Mouse (Mus musculus) erythroblast, embryonic 14.5 days (primary cell): ENCODE data around the gene Kcnk4. TPM values are rescaled to one million over a fixed set of nuclear protein-coding genes. Genes with fewer than 3 reads are reported as not detected.
"Not testable (repeated sequence)": the region's sequence is repeated elsewhere in the genome, so short reads cannot be mapped to it uniquely, and the experiment has no call there.

Experiments
- H3K27me3 ChIP-seq: 2 replicates; pipeline ENCODE4 v1.6.1; 2012; ENCODE audit warnings: inconsistent platforms; ENCODE audit not compliant: control insufficient read depth
- H3K36me3 ChIP-seq: 2 replicates; pipeline ENCODE4 v1.6.1; 2012; ENCODE audit warnings: mild to moderate bottlenecking, inconsistent platforms; ENCODE audit not compliant: control insufficient read depth
- H3K4me1 ChIP-seq: 2 replicates; pipeline ENCODE4 v1.6.1; 2012; ENCODE audit warnings: inconsistent platforms; ENCODE audit not compliant: control insufficient read depth
- H3K4me3 ChIP-seq: replicated peaks from 2 replicates; pipeline ENCODE3; 2012; ENCODE audit warnings: moderate library complexity, mild to moderate bottlenecking, inconsistent platforms
- H3K9me3 ChIP-seq: 2 replicates; pipeline ENCODE4 v1.6.1; 2012; ENCODE audit warnings: low read length, inconsistent platforms, mixed read lengths; ENCODE audit not compliant: control insufficient read depth
- GATA1 ChIP-seq: IDR thresholded peaks from 2 replicates; pipeline ENCODE4 v1.6.1; 2012; ENCODE audit warnings: low read length, inconsistent platforms, mixed read lengths
- TAL1 ChIP-seq: IDR thresholded peaks from 3 replicates; pipeline ENCODE4 v1.6.1; 2012; ENCODE audit warnings: low read length, inconsistent platforms, mixed read lengths
- polyA plus RNA-seq: library from polyadenylated mRNA; stranded (reverse); fragments of >175 nt; gene quantifications from 2 replicates; pipeline ENCODE4 v1.2.3, GENCODE M21; 2012

Gene Kcnk4
- polyA plus RNA-seq, 1 experiment = not detected

DNA sequence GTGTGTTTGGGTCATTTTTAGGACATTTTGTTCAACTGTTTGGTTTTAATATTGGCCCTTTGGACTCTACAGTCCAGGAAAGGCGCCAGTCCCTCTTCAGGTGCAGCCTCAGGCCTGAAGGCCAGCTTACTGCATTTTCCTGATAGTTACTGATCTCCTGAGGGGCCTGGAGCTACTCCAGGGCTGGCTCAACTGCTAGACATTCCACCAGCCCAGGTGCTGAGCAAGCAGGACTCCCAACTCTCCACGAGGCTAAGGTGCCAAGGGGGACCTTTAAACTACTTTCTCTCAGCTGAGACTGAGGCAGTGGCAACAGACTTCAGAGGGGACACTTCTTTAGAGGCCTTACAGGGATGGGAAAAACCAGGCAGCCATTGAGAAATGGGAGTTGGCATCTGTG, 29.5 kb downstream of the Kcnk4 start:
- TF ChIP-seq GATA1 (no peak), TAL1 (no peak)
- Histone ChIP-seq H3K36me3 (peaks cover 27% of the 10 kb centered on the region), H3K4me3 (no peak overlapping the region), H3K9me3 (peaks cover 10% of the 10 kb centered on the region), H3K4me1 (peaks cover 24% of the 10 kb centered on the region), H3K27me3 (no peaks in the 10 kb centered on the region; the same call in 1 of the 2 replicates)

GRCm38 (mm10) chr19:6903031-6903430, 31.3 kb downstream of the Kcnk4 start:
- TF ChIP-seq GATA1 (no peak), TAL1 (no peak)
- Histone ChIP-seq H3K4me1 (peaks cover 9% of the 10 kb centered on the region), H3K9me3 (peaks cover 14% of the 10 kb centered on the region), H3K27me3 (no peaks in the 10 kb centered on the region; the same call in none of the 2 replicates), H3K36me3 (peaks cover 27% of the 10 kb centered on the region), H3K4me3 (no peak overlapping the region)

DNA sequence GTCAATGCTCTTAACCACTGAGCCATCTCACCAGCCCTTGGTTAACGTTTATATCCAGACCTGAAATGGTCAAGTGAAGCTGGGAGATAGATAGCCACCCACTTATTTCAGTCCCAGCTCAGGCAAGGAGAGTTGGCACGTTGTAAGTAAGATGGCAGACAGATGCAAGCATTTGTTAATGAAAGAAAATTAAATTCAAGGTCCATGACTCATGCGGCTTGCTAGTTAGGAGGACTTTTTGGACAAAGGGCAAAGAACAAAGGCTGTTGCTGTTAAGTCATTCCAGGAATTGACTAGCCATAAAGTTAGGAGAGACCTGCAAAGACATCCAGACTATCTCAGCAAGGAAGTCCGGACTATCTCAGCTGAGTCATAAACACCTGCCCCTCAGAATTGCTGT, 34.7 kb downstream of the Kcnk4 start:
- peaks cover 2% of the 10 kb centered on the region; the same call in 1 of the 2 replicates for H3K36me3 ChIP-seq
- H3K27me3 ChIP-seq = peaks cover 7% of the 10 kb centered on the region
- no peaks in the 10 kb centered on the region for H3K4me1 ChIP-seq
- peaks cover 21% of the 10 kb centered on the region for H3K9me3 ChIP-seq
- no peak overlapping the region for H3K4me3 ChIP-seq
- no peak for TF ChIP-seq GATA1
- no peak for TF ChIP-seq TAL1

DNA sequence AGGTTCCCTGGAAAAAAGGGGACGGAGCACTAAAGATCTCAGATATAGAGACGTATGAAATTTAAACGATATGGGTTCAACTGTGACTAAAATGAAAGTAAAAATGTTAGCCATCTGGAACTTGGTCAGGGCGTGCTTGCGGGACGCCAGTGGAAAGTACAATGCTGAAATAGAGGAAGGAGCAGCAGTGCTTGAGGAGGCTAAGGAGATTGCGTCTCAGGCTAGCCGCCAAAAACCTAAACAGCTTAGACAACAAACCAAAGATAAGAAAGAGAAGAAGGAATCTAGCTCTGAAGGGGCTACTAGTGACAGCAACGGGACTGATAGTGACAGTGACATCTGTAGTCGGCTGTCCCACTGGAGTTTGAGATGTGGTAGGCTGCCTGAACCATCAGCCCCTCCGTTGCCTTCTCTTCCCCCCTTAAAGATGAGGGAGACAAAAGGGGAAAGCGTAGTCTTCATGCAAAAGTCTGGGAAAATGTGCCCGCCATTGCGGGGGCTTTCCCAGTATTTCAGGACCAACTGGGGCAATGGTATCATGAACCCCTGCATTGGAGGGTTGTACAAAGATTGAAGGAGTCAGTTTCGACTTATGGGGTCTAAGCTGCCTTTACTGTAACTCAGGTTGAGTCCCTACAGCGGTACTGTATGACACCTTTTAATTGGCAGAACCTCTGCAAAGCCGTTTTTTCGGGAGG, 38.6 kb downstream of the Kcnk4 start:
- not testable (repeated sequence) for H3K36me3 ChIP-seq, H3K27me3 ChIP-seq, H3K4me3 ChIP-seq, H3K4me1 ChIP-seq
- H3K9me3 ChIP-seq = peaks cover 17% of the 10 kb centered on the region

GRCm38 (mm10) chr19:6893731-6894451, 40.4 kb downstream of the Kcnk4 start:
- H3K9me3 ChIP-seq = peaks cover 7% of the 10 kb centered on the region
- H3K4me1 ChIP-seq = no peaks in the 10 kb centered on the region
- no peaks in the 10 kb centered on the region for H3K36me3 ChIP-seq
- peaks cover 7% of the 10 kb centered on the region for H3K27me3 ChIP-seq
- no peak overlapping the region for H3K4me3 ChIP-seq
- TF ChIP-seq GATA1 = no peak

DNA sequence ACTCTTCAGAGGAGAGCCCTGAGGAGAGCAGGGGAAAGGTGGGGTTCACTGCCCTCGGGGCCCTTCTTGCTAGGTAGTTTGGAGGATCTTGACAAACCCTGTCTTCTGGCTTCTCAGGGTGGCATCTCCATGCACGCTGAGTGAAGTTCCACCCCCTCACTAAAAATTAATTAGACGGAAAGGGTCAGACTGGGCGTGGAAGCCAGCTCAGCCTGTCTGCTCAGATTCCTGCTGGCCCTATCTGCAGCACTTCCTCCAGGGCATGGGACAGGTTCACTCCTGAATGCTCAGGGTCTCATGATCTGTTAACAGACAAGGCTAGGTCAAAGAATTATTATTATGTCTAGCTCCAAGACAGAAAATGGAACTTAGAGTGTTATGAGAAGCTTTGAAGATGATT, 41.8 kb downstream of the Kcnk4 start:
- no peaks in the 10 kb centered on the region for H3K36me3 ChIP-seq
- H3K27me3 ChIP-seq = peaks cover 7% of the 10 kb centered on the region
- no peak overlapping the region for H3K4me3 ChIP-seq
- TF ChIP-seq TAL1 (no peak), GATA1 (no peak)
- H3K4me1 ChIP-seq = no peaks in the 10 kb centered on the region
- H3K9me3 ChIP-seq = peaks cover 7% of the 10 kb centered on the region

DNA sequence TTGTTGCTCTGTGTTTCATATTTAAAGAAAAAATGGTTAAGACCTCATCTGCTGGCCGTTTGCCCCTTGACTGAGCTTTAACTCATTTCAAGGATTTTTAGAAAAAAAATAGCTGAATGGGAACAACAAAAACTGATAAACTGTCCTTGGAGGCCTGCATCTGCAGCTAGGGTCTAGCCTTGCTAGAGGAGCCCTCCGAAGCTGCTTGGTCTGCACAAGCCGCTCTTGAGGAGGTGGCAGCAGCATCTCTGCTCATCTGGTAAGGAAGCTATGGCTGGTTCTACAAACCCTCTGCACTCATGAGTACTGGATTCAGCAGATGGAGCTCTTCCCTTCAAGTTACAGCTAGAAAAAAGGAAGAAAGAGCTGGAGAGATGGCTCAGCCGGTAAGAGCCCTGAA, 56.4 kb downstream of the Kcnk4 start:
- no peaks in the 10 kb centered on the region for H3K36me3 ChIP-seq
- no peaks in the 10 kb centered on the region for H3K4me1 ChIP-seq
- no peak overlapping the region for H3K4me3 ChIP-seq
- no peaks in the 10 kb centered on the region for H3K27me3 ChIP-seq
- TF ChIP-seq TAL1 (no peak), GATA1 (no peak)
- H3K9me3 ChIP-seq = no peaks in the 10 kb centered on the region

DNA sequence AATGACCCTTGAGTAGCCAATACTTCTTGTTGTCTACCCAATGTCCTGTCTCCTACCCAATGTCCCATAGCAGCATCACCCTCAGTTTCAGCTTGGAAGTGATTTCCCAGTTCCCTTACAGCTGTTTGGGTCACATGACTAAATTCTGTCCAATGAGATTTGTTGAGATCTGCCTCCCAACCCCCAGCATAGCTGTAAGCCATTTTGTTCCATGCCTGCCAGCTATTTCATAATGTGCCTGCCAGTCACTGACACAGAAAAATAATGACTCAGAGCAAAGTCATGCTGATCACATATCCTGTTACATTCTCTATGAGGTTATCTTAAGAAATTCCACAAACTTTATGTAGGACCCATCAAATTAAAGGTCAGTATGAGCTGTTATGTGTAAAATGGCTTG, 57.5 kb downstream of the Kcnk4 start:
- Histone ChIP-seq H3K9me3 (no peaks in the 10 kb centered on the region), H3K4me1 (peaks cover 2% of the 10 kb centered on the region; the same call in 1 of the 2 replicates), H3K4me3 (no peak overlapping the region), H3K27me3 (no peaks in the 10 kb centered on the region), H3K36me3 (no peaks in the 10 kb centered on the region)
- TF ChIP-seq GATA1 (no peak), TAL1 (no peak)

GRCm38 (mm10) chr19:6875834-6876233, 58.5 kb downstream of the Kcnk4 start:
- peaks cover 9% of the 10 kb centered on the region for H3K4me1 ChIP-seq
- no peak overlapping the region for H3K4me3 ChIP-seq
- H3K9me3 ChIP-seq = no peaks in the 10 kb centered on the region
- H3K27me3 ChIP-seq = no peaks in the 10 kb centered on the region
- TF ChIP-seq TAL1 (no peak), GATA1 (no peak)
- no peaks in the 10 kb centered on the region for H3K36me3 ChIP-seq

- peaks cover 16% of the 10 kb centered on the region for H3K4me1 ChIP-seq
- H3K9me3 ChIP-seq = no peaks in the 10 kb centered on the region
- TF ChIP-seq GATA1 (no peak), TAL1 (no peak)
- H3K4me3 ChIP-seq = no peak overlapping the region
- H3K36me3 ChIP-seq = no peaks in the 10 kb centered on the region
- no peaks in the 10 kb centered on the region for H3K27me3 ChIP-seq
These were observed 60.1 kb downstream of the Kcnk4 start for GRCm38 (mm10) chr19:6874257-6874656.

Other genes starting within 250 kb of the Kcnk4 start
- gene Rps6ka4, start 93.9 kb downstream of the Kcnk4 start, polyA plus RNA-seq = 0.39 and 0.46 TPM in 2 replicates
- gene Ccdc88b, start 76.3 kb downstream of the Kcnk4 start, polyA plus RNA-seq = 0.25 and 0.27 TPM in 2 replicates
- gene Trmt112, start 24.8 kb downstream of the Kcnk4 start, polyA plus RNA-seq = 7.6 and 8.3 TPM in 2 replicates
- gene Prdx5, start 24.4 kb downstream of the Kcnk4 start, polyA plus RNA-seq = 3.8 and 4.5 TPM in 2 replicates
- 0.51 and 0.55 TPM in 2 replicates for gene Esrra, start 12.7 kb downstream of the Kcnk4 start, polyA plus RNA-seq
- not detected in 2 replicates for gene Catsperz, start 9.1 kb downstream of the Kcnk4 start, polyA plus RNA-seq
- gene Bad, start 7.3 kb upstream of the Kcnk4 start, polyA plus RNA-seq = 4.3 and 6.1 TPM in 2 replicates
- gene Gpr137, start 8.0 kb upstream of the Kcnk4 start, polyA plus RNA-seq = 1.5 and 2.0 TPM in 2 replicates
- 15.6 and 17.4 TPM in 2 replicates for gene Ppp1r14b, start 40.5 kb upstream of the Kcnk4 start, polyA plus RNA-seq
- 0.12 and 0.22 TPM in 2 replicates for gene Plcb3, start 42.0 kb upstream of the Kcnk4 start, polyA plus RNA-seq
- gene Fkbp2, start 46.0 kb upstream of the Kcnk4 start, polyA plus RNA-seq = 24.5 and 29.1 TPM in 2 replicates
- gene Vegfb, start 53.1 kb upstream of the Kcnk4 start, polyA plus RNA-seq = 2.3 and 2.7 TPM in 2 replicates
- 3.8 and 5.5 TPM in 2 replicates for gene Dnajc4, start 58.1 kb upstream of the Kcnk4 start, polyA plus RNA-seq
- 1.1 and 1.8 TPM in 2 replicates for gene Nudt22, start 61.6 kb upstream of the Kcnk4 start, polyA plus RNA-seq
- gene Trpt1, start 61.6 kb upstream of the Kcnk4 start, polyA plus RNA-seq = 0.10 and 0.16 TPM in 2 replicates
- gene Fermt3, start 85.0 kb upstream of the Kcnk4 start, polyA plus RNA-seq = 48.3 and 49.3 TPM in 2 replicates
- gene Stip1, start 105.5 kb upstream of the Kcnk4 start, polyA plus RNA-seq = 9.2 and 15.0 TPM in 2 replicates
- gene Macrod1, start 122.3 kb upstream of the Kcnk4 start, polyA plus RNA-seq = 1.3 and 2.0 TPM in 2 replicates
- 0.01 TPM in 1 of 2 replicates, not detected in the other for gene Flrt1, start 171.2 kb upstream of the Kcnk4 start, polyA plus RNA-seq